Mouse (Mus musculus) heart, postnatal 0 days (tissue): Measurements from ENCODE around the gene Vmn1r193.
"Not testable (repeated sequence)": the region's sequence is repeated elsewhere in the genome, so short reads cannot be mapped to it uniquely, and the experiment has no call there.

ENCODE experiments used
- CTCF ChIP-seq: IDR thresholded peaks from 2 replicates; pipeline ENCODE4 v1.5.1; 2016; ENCODE audit warnings: antibody characterized with exemption, control low read depth, low read depth
- EP300 ChIP-seq: IDR thresholded peaks from 2 replicates; pipeline ENCODE4 v1.6.1; 2016; ENCODE audit warnings: antibody characterized with exemption, low read depth

GRCm38 (mm10) chr13:22192756-22193155 is 30.2 kb downstream of the Vmn1r193 start:
- TF ChIP-seq CTCF, EP300: not testable (repeated sequence)
